Mouse (Mus musculus) heart, postnatal 25 days (tissue): Measurements from ENCODE around the gene Rsph9. TPM values are rescaled to one million over a fixed set of nuclear protein-coding genes. Genes with fewer than 3 reads are reported as not detected.

Experiments
- DNase-seq: peaks from one replicate; pipeline ENCODE4 v3.0.0; 2022; ENCODE audit warnings: low spot score
- intact Hi-C: fragments of 180-260 bp; cut with DNase I; formaldehyde crosslinking; loops from one replicate; pipeline ENCODE4 v1.15.1; 2025
- total RNA-seq, 2 experiments: library from RNA; stranded (reverse); gene quantifications; 2 replicates each; pipeline ENCODE4 v1.2.3; 2021

The Rsph9 gene
- total RNA-seq, 2 experiments from 2014 or later = 1.1 to 1.2 TPM

DNA sequence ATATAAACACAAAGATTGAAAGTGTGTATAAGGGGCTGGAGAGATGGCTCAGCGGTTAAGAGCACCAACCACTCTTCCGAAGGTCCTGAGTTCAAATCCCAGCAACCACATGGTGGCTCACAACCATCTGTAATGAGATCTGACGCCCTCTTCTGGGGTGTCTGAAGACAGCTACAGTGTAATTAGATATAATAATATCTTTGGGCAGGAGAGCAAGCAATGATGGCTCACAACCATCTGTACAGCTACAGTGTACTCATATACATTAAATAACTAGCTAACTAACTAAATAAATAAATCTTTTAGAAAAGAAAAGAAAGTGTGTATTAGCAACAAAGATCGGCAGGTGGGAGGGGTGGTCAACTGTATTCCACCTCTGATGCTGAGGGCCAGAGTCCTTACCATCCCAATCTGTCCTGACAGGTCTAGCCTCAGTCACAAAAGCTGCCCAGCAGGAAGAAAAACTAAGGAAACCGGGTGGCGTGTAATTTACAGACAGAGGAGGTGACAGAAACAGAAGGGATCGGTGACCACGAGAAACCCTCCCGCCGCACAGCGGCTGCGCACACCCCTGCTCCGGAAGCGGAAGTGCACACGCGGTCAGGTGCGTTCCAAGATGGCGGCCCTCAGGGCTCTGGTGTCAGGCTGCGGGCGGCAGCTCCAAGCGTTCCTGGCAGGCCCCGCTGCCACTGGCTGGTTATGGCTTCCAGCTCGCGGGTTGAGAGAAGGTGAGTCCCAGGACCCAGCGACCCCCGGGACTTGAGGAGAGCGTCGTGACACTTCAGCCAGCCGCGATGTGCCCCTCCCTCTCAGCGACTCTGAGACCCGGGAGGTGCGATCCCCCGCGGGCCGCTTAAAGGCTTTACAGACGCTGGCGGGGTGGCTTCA is 33.4 kb downstream of the Rsph9 start, which contains the start of gene Mrps18a:
Mrps18a (plus strand) TSS at position 585 of the 888 bp plus-strand sequence.
- DNase-seq = peak; percentile 70
- intact Hi-C loops = no loop called here

DNA sequence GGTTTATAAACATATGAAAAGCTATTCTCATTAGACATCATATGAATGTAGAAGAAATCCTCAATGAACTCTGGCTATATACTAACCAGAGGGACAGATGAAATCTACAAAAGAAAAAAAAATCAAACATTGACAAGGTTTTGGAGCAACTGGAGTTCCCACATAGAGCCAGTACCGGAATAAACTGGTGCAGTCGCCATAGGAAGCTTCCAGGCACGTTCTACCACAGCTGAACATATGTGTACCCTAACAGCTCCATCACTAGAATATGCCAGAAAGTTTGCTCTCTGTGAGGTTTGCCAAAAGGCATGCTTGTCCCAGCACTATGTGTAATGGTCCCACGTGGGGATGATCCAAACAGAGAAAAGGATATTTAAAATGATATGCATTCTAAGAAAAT is 35.7 kb downstream of the Rsph9 start:
- intact Hi-C loops = no loop called here
- DNase-seq = no peak

DNA sequence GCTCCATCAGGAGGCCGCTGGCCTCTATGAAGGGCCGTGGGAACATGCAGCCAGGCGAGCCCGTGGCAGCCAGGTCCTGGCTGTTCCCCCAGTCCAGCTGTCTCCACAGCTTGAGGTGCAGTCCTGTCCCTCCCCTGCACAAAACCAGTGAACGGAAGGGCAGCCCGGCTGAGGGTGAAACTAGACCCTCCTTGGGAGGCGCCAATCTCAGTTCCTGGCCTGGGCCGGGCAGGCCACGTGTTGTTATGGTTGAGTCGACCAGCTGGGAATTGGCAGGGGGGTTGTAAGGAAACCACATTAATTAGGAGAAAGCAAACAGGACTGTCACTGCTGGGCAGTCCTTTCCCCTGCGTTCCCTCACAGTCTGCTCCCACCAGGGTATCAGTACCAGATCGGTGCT is 39.5 kb downstream of the Rsph9 start:
- intact Hi-C loops = no loop called here
- peak; percentile 76 for DNase-seq

DNA sequence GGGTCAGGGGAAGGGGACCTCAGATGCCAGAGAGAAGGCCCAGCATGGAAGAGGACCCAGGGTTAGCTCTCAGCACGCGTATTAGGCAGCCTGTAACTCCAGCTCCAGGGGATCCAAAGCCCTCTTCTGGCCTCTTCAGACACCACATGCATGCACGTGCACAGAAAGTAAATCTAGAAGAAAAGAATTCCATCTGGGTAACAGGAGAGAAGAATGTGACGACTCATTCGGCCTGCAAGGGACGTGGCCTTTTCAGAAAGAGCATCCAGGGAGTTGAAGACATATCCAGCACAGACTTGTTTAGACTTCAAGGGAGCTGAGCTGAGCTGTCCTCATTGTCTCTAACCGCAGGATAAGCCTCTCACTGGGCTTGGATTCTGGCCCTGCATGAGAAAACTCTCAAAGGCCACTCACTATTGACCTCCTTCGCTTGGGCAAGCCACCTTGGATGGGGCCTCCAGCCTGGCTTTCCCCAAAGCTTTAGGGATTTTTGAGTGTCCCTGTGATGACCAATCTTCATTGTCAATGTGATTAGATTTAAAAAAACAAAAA is 41.3 kb downstream of the Rsph9 start:
- intact Hi-C loops = no loop called here
- DNase-seq = no peak

DNA sequence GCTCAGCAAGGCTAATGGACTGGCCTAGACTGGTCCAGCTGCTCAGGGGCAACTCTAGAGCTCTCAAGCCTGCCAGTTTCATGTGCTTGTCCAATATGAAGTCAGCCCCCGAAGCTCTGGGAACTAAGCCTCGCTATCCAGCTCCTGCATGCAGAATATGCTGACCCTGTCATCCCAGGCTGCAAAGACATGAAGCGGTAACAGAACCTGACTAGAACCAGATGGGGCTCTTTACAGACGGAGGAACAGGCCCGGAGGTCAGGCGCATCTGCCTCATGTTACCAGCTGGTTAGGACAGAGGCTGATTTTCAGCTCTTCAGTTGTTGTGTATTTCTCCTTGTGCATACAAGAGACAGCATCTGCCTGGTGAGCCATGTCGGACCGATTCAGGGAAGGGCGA is 42.1 kb downstream of the Rsph9 start:
- DNase-seq = no peak
- intact Hi-C loops = no loop called here

GRCm38 (mm10) chr17:46098525-46098924 is 45.5 kb downstream of the Rsph9 start:
- intact Hi-C loops = no loop called here
- no peak for DNase-seq

GRCm38 (mm10) chr17:46091899-46092298 is 52.1 kb downstream of the Rsph9 start:
- intact Hi-C loops = no loop called here
- no peak for DNase-seq

DNA sequence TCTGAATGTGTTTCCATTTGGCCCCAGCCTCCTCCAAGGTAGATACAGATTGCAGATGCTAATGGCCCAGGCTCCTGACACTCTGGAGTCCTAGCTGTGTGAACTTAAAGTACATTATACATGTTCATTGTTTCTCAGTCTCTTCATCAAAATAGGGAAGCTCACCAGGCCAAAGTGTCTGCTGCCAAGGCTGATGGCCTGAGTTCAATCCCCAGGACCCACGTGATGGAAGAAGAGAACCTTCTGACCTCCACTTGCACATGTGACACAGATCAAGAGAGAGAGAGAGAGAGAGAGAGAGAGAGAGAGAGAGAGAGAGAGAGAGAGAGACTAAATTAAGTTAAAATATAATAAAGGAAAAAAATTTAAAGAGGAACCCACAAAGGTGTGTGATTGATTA is 52.7 kb downstream of the Rsph9 start:
- DNase-seq = no peak
- intact Hi-C loops = no loop called here

DNA sequence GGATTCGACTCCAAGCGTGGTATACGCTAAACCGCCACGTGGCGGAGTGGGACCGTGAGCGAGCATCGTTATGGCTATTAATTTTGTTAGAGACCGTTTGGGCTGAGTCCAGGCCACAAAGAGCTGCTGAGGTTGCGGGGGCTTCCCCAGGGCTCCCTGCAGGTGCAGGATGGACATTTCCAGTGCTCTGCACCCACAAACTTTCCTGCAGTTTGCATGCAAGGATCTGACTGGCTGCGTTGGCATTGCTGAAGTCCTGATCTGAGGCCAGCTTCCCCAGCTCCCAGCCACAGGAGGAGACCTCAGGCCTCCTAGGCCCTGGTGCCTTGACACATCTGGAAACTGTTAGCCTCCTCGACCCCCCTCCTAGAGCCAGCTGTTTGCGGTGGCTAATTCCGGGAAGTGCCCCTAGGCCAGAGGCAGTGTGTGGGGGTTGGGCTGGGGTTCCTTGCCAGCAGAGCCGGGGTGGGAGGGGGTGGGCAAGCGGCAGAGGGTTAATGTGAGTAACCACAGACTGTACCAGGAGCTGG is 57.6 kb downstream of the Rsph9 start:
- intact Hi-C loops = no loop called here
- no peak for DNase-seq

DNA sequence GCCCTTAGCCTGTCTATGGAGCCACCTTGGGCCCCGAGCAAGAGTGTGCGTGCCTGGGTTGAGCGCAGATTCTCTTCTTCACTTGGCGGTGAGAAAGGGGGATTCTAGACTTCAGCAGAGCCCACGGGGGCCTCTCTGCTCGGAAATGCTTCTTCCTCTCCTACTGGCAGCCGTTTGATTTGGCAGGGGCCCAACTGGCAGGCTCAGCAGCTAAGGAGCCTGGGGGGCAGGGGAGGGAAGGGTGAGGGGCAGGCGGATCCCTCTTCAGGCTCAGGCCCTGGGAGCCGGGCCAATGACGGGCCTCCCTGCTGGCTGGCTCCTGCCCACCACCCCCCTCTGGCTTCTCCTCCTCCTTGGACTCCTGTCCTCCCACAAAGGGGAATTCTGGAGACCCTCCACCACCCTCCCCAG is 59.9 kb downstream of the Rsph9 start:
- peak; percentile 68 for DNase-seq
- intact Hi-C loops = no loop called here

- intact Hi-C loops = no loop called here
- no peak for DNase-seq
Measured at GRCm38 (mm10) chr17:46083381-46083780, 60.6 kb downstream of the Rsph9 start.

- intact Hi-C loops = no loop called here
- DNase-seq = peak; percentile 80
Measured at GRCm38 (mm10) chr17:46081657-46082056, 62.4 kb downstream of the Rsph9 start.

- DNase-seq = no peak
- intact Hi-C loops = no loop called here
Measured at GRCm38 (mm10) chr17:46081042-46081441, 63.0 kb downstream of the Rsph9 start.

- DNase-seq = no peak
- intact Hi-C loops = no loop called here
Measured at GRCm38 (mm10) chr17:46080388-46080787, 63.6 kb downstream of the Rsph9 start.

DNA sequence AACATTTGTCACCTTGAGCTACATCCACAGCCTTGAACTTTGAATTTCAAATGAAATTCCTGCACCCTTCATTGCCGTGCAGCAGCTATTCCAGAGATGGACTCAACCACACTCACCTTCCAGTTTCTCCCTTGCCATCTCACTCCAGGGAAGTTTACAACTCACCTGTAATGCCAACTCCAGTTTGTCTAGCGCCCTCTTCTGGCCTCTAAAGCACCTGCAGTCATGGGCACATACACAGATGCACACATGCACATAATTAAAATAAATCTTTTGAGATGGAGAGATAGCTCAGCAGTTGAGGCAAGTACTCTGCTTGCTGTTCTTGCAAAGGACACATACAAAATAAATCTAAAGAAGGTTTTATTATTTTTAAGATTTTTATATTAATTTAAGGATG is 65.0 kb downstream of the Rsph9 start:
- intact Hi-C loops = no loop called here

DNA sequence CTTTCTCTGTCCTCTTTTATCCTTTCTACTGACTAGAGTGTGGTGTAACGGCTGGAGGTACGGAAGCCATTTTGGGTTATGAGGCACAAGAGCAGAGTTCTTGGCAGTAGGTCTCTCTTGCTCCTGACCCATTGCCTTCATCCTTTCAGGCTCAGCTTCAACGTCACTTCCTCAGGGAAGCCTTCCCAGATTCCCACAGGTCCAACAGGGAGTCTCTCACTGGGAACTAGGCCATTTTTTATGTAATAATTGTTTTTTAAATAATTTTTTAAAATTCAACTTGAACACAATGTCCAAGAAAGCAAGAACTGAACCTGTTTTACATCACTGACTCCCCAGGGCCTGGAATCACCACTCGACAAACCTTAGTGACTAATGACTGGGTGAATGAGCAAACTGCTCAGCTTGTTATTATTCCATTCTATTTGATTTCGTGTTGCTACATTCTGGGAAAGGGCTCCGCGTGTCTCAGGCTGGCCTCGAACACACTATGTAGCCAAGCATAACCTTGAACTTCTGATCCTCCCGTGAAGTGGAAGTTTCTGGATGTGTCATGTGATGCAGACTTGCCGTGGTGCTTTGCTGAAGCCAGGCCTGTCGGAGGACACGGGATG is 66.0 kb downstream of the Rsph9 start:
- intact Hi-C loops = no loop called here
- no peak for DNase-seq

More for the DNA sequence above, 65.0 kb downstream of the Rsph9 start:
- DNase-seq = no peak

DNA sequence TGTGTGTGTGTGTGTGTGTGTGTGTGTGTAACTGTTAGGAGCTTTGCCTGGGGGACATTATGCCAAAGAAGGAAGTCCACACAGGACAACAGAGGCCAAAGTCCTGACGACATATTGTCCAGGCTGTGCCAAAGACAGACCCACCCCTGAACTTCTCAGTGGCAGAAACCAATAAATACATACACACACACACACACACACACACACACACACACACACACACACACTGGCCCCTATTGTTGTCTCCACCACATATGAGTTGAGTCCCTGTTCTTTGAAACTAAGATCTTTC is 67.8 kb downstream of the Rsph9 start:
- DNase-seq = no peak
- intact Hi-C loops = no loop called here

DNA sequence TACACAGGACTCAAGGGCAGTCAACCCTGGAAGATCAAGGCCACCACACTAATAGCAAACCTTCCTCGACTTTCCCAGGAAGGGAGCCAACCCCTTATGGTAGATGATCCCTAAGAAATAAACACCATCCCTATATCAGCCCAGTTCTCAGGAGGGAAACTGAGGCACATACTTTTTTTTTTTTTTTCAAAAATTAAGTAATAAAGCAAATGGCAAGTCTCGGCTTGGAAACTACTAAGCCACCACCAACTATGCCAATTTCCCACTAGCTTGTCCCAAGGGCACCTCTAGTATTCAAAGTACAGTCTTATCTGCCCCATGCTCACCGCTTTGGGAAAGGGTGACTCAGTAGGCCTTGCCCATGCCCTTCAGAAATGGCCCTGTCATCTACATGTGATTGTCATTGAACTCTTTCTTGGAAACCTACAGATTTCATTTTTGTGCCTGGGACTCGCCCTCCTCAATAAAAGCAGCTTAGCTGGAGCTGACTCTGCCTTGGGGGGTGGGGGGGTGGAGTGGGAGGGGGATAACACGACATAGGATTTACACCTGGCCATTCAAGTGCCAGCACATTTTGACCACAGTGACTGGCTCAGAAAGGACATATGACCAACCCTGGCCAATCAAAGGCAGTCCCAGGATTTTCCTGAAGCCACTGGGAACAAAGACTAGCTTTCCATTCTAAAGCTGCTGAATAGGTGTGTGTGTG is 68.3 kb downstream of the Rsph9 start:
- intact Hi-C loops = no loop called here
- DNase-seq = no peak

- intact Hi-C loops = no loop called here
- DNase-seq = no peak
Measured at GRCm38 (mm10) chr17:46075116-46075485, 68.9 kb downstream of the Rsph9 start.

DNA sequence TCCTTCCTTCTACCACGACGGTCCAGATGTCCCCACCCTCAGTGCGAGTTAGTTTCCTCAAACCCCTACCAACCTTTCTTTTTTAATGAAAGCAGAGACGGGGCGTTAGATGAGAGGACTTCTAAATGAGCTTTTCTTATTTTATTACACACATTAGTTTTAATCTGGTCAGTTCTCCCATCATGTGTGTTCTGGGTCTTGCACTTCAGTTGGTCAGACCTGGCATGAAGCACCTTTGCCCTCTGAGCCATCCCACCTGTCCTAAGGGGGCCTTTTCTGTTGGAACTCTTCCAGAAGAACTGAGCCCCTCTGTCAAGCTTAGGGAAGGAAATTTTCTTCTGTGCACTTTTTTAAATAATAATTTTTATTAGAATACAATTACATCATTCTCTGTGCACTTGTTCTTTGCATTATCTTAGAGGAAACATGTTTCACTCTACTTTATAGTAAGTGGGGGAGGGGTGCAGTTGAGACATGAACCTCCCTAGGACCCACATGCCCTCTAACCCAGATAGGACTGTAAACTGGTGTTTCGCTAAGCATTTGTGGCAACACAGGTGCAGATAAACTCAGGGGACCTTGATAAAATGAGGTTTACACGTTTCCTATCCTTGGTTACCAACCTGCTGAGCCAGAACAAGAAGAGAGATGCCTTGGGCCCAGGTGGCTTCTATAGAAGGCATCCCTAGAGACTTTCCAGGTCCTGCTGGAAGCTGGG is 69.5 kb downstream of the Rsph9 start:
- no peak for DNase-seq
- intact Hi-C loops = no loop called here
